Mouse (Mus musculus) urinary bladder, postnatal 36 days (tissue): ENCODE data around the gene Sema3c.

ENCODE experiments used
- DNase-seq, 2 experiments: peaks; one replicate each; pipeline ENCODE4 v3.0.0; 2022; ENCODE audit warnings: low spot score in 2 of 2, mixed read lengths in 1 of 2

Gene Sema3c

DNA sequence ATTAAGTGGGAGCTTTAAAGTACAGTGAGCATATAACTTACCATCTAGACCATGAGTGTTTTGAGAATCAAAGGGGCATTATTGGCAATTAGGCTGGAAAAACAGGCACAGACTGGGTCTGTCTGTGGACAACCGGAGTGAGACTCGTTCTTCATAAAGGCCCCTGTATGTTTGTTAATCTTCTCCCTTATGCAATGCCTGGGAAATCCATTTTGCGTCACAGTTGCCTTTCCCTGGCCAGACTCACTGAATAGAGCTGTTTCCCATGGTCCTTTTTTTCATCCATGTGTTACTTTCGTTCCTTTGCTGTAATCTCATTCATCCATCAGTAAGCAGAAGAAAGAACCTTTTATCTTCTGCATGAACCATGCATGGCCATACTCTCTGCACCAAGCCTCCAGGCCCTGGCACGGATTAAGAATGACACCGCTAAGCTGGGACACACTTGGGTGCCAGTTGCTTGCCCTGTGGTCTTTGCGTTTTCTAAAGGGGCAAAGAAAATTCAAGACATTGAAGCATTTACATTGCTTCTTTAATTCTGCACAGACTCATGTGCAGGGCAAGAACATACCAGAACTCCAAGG, 73.7 kb downstream of the Sema3c start:
- no peak for DNase-seq

DNA sequence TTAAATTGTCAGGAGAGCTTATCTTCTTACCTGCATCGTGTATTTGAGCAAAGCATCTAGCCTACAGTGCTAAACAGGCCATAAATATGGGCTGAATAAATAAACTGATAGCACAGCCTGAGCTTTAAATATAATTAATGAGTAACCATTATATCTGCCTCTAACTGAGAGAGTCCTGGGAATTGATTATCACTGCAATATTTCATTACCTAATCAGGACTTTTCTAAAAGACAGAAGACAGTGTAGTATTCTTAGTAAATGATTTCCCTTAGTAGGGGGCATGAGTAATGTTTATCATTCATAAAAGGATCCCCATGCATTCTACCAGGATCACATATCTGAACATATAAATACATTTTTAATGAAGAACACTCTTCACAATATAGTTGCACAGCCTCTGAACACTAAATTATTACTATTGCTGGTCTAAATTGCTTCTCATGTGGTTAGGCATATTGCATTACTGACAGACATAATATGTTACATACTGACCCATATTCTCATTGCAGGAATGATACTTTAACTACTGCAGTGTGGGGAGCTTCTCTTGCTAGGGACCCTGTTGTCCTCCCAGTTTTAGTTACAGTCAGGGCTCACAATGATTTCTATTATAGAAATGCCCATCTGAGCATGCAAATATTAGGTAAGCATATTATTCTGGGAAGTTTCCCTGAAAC, 74.9 kb downstream of the Sema3c start:
- DNase-seq: no peak

DNA sequence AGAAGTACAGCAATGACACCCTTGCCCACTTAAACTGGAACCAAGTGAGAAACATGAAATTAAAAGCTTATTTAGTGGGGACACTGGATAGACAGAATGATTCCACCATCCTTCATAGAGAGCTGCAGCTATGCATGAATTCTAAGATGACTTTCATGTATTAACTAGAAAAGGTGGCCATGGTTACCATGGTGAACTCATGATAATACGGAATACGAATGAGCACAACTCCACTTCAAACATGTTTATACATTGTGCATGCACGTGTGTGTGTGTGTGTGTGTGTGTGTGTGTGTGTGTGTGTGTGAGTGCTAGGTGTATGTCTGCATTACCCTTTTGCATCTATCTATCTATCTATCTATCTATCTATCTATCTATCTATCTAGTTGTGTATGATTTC, 87.1 kb downstream of the Sema3c start:
- no peak for DNase-seq

DNA sequence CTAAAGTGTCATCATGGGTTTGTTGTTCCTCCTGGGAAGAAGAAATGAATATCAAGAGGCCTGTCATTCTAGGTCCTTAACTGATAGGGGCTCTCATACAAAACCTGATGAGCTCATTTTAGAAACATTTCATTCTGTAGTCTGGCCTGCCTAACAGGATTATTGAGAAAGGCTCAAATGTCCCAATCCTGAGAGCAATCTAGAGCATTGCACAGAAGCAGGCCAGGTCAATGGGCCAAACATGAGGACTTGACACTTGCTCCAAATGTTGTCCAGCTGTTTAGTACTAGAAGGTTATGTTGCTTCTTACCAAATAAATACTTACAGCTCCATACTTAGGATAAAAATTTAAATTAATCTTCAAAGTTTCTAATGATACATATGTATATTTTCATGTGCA, 97.3 kb downstream of the Sema3c start:
- no peak for DNase-seq

DNA sequence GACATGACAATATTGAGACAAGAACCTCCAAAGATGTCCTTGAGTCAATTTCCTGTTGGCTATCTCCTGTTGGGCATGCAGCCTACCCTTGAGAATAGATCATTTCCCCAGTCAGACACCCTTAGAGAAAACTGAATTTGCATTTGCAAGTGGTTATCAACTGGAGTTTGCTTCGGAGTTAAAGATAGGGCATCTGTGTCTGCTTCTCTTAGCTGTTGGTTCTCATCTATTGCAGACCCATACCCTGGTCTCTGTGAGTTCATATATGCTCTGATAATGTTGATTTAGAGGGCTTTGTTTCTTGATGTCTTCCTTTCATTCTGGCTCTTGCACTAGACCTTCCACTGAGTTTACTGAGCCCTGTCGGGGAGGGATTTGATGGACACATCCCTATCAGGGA, 106.8 kb downstream of the Sema3c start:
- DNase-seq: no peak

DNA sequence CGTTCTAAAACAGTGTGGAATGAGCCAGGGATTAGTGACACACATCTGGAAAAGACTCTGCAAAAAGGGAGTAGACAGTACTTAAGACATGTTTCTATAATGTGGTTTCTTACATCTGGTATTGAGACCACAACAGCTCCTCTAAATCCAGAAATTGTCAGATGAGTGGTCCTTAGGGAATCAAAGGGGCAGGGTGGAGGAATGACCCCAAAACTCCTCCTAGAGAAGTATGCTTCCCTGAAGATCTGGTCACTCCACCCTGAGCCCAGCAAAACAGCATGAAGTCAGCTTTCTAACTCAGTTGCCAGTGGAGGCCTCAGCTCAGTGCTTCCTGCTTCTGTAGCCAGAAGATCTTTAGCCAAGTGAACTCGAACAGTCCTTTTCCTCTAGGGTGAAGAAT, 115.0 kb downstream of the Sema3c start:
- peak; percentile 12 to 15 for DNase-seq

DNA sequence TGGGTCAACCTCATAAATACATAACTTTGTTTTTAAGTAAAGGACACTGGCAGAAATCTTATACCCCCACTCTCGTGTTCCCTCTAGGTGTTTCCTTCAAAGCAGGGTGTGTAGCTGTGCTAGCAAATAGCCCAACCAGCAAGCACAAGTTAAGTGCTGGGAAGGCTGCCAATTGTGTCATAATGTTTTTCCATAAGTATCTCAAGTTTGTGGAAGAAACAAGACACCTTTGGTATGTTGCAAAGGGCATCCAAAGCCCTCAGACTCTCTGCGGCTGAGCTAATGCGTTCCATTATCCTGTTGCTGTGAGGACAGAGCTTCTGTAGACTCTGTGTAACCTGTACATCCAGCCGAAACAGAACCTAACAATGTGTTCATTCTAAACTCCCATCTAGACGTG, 115.5 kb downstream of the Sema3c start:
- peak; percentile 10 to 21 for DNase-seq

DNA sequence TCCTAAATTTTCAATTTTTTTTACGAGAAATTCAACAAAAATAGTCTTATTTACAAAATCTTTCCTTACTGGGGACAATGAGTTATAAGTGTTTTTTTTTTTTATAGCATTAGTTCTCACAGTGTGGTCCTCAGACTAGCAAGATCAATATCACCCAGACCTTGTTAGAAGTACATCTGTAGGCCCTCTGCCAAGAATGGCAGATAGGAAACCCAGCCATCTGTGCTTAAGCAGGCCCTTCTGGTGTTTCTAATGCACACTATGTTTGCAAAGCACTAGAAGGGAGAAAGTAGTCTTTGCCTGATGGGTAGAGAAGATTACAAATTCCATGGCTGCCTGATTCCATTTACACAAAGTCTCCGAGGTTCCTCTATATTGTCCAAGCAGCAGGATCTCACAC, 121.3 kb downstream of the Sema3c start:
- no peak for DNase-seq

DNA sequence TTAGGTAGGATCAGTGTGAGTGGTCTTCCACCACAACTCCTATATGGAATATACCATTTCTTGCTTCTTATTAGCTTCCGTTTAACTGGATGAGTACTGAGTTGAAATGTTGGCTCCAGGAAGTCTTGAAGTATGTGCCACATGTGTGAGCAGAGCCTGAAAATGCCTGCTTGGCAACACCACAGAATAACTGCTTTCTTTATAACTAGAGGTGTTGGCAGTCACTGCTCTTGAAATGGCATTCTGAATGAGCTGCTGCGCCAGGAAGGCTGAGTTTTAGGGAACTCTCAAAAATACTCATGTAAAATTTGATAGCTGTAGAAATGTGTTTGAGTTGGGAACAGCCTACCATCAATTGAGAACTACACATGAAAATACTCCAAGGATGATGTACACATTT, 124.8 kb downstream of the Sema3c start:
- no peak for DNase-seq

DNA sequence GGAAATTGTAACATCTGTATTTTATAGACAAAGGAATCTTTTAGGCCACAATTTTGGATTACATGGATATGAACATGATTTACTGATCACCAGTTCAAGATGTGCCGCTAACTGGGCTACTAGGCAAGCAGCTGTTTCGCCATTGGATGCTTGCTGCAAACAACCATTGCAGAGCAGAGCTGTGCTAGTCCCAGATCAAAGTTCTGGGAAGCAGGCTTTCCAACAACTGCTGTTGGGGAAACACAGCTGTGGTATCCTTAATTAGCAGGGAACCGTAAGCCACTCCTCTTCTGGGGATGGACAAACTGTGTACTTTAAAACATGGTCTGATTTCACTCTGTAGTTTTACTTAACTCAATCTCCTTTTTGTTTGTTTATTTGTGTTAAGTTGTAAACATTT, 130.1 kb downstream of the Sema3c start:
- DNase-seq: no peak

DNA sequence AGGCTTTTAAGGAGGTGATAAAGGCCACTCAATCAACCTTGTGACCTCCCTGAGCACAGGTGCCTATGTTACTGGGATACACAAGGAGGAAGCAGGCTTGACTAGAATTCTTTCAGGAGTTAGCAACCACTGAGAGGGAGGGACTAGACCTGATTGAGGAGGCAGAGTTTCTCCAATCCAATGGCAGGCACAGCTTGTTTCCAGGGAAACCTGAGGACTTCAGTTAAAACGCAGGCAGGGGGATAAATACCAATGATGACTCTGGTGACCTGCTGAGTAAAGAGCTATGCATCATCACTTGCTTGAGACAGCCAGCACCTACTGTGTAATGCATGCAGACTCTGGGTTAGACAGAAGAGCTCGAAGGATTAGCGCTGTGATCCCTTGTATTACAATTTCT, 133.0 kb downstream of the Sema3c start:
- DNase-seq: no peak

DNA sequence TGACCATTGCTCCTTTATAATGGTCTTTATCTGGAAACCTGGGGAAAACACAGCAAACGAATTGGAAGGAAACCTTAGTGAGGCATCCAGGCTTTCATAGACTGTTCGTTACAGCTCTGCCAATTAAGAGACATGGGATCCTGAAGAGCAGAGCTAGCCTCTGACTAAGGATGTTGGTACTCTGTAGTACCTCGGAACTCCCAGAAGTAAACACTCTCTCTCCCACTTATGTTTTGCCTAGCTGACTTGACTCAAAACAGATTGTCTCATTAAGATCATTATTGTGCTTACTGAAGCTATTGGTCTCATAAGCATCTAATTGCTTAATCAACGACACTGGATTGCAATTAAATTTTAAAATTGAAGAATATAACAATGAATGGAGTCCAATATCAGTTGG, 138.3 kb downstream of the Sema3c start:
- no peak for DNase-seq

DNA sequence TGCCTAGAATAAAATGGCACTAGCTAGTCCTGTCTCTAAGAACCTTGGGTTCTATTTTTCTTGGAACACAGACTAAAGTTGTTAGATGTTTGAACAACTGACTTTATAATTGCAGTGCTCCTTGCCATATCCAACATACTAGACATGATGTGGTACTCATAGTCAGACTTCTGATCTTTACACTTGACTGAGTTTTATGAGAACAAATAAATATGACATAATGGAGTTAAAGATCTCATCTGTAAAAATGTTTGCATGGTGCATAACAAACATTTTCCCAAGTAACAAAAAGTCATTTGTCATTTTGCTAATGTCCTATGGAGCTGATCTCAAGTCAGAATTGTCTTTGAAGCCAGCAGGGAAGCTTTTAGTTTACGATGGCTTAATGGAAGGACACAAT, 141.1 kb downstream of the Sema3c start:
- no peak for DNase-seq

DNA sequence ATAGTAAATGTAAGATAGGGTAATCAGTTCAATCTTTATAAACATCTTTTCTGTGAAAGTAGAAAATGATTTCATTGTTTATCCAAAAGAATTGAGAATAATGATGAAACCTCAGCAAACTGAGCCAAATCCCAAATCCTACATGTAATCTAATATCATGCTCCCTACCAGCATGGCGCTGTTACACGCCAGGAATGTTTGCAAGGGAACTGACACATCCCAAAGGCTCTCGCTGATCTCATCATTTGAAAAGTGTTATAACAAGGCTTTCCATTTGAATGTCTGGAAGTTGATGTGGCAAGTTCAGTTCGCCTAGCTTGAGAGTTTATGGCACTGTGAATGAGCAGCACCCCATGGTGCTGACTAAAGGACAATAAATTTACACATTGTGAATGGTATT, 145.9 kb downstream of the Sema3c start:
- peak in 1 of 2 experiments; percentile 2 for DNase-seq

DNA sequence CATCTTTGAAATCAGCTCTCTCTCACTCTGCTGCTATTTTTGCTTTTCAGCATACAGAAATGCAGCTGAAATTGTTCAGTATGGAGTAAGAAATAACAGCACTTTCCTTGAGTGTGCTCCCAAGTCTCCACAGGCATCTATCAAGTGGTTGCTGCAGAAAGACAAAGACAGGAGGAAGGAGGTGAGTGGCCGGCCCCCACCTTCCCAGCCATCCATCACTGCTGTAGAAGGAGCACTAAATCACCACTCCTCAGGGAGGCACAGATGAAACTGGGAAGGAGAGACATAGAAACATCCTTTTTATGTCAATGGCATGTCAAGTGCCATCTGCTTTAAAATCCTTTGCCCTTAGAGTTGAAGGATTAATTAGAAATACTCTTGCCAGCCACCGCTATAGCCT, 149.9 kb downstream of the Sema3c start:
- DNase-seq: no peak

DNA sequence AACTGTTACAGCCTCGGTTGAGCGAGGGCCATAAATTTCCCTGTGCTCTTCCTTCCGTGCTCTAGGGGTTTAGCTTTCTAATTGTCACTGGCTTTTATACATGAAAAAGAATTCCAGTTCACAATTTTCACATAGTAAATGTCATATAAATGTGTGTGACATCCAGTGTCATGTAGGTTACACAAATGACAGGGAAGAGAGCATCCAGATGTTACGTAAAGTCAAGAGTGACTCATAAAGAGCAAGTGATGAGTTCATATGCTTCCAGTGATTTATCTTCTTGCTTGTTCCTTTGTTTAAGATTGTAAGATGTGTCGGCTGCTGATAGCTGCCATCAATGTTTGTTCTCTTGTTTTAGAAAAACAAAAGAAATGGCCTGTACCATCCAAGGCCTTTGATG, 154.0 kb downstream of the Sema3c start:
- DNase-seq: no peak

DNA sequence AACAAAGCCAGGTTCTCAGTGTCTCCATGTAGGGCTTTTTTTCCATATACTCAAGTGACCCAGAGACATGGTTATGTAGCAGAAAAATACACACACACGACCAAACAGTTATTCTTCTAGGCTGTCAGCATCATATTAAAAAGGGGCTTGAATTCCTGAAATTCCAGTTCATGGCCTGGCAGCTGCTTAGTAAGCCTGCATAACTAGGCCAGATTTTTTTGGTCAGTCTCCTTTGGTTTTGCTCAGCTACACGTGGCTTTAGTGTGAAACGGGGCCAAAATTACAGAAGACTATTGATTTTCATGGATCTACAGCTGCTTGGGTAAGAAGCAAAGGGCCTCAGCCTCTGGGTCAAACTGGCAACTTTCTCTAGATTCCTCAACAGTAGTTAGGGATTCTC, 165.7 kb downstream of the Sema3c start:
- DNase-seq: no peak

DNA sequence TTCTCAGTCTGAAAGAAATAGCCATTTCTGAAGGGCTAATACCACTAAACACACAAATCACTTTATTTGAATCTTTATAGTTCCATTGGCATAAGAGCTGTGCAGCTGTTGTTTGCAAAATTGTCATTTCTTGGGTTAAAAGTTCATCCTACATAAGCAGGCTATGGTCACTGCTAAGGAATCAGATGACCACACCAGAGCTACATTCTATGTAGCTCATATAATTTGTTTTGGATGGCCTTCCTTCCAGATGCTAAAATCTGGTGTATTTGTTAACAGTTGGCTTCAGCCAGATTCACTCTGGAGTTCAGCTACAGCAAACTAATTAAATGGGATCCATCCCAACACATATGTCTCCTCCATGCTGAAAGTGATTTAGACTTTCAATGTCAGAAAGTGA, 172.4 kb downstream of the Sema3c start:
- DNase-seq: no peak

DNA sequence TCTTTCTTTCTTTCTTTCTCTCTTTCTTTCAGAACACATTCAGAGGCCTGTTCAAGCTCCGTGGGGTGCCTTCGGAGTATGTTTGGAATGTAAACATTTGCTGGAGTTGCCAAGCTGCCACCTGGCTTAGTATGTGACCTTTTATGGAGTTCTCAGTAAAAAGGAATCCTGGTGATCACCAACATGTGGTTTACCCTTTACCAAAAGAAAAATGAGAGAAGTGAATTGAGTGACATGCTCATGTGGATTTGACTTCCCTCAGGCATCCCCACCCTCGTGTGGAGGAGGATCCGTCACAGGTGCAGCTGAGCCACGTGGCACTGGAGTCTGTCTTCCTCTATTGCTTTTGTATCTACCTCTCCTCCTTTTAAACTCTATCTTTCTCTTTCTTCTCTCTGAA, 173.1 kb downstream of the Sema3c start:
- no peak for DNase-seq

DNA sequence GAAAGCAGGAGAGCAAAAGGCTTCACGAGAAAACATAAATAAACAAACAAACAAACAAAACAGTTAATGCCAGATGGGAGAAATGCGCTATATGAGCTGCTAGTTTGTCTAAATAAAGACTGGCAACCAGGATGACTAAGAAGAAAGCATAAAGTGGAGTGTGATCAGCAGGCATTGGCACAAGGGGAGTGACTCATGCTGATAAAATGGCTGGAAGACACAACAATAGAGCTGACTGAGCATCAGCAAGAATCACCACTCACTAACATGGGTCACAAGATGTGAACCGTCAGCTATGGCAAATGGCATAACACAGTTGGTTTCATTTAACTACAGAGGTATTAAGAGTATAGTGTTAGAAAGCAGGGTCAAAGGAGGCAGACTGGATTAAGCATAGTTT, 174.2 kb downstream of the Sema3c start:
- DNase-seq: no peak

DNA sequence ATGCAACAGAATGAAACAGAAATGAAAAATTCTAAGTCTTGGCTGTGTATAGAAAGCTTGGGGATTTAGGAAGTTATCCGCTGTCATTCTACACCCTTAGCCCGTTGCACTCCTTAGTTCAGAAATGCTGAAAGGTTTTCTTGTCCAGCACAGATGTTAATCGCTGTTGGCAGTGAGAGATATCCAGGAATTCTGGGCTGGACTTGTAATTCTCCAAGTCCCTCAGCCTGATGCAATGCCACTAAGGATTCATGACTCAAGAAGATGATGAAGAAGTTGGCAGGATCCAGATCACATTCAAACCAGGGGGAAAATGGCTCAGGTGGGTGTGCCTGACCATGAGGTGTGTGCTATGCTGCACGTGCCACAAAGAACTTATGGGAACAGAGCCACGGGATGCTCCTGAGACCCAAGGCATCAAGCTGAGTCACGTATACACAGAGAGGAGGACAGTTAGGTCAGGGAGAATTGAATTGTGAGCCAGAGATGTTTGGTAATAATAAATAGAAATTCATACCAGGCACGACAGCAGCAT, 179.5 kb downstream of the Sema3c start:
- no peak for DNase-seq

DNA sequence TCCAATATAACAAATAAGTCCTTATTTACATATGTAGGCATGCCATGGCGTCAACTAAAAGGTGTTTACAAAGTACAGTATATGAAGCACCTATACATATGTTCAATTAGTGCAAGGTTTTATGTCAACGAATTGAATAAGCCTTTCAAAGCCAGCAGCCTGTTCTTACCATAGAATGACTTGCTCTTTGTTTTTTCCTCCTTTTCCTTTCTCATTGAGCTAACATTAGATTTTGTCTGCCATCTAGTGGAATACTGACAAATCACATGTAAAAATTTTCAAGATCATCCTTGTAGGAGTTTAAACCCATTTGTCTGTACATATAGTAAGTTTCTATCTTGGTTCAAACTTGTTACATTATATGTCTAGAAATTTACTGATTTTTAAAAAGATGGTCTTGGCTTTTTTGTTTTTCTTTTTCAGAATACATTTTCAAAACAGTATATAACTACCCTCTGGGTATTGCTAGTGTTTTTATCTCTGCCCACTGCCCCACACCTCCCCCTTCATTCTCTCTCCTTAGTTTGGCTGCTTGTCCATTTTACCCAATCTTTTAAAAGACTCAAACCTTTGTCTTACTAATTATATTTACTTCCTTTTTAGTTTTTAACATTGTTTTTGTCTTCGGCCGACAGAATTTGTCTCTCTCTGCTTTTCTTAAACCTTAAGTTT, 192.1 kb downstream of the Sema3c start:
- no peak for DNase-seq

DNA sequence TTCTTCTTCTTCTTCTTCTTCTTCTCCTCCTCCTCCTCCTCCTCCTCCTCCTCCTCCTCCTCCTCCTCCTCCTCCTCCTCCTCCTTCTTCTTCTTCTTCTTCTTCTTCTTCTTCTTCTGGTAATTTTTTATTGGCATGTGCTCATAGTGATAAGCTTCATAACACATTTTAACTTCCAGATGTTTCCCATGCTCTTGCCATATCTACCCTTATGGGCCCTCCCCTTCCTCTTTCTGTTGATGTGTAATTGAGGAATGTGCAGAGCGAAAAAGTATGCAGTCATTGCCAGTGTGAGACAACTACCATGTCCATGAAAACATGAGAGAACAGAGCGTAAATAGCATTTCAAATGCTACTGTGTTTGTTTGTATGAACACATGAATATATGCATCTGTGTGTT, 196.2 kb downstream of the Sema3c start:
- DNase-seq: no peak
